Mouse (Mus musculus) hindbrain, embryonic 10.5 days (tissue): ENCODE results near the gene Sec14l5. TPM values are rescaled to one million over a fixed set of nuclear protein-coding genes. Genes with fewer than 3 reads are reported as not detected.
"Not testable (repeated sequence)": the region's sequence is repeated elsewhere in the genome, so short reads cannot be mapped to it uniquely, and the experiment has no call there.

Source experiments
- DNase-seq: peaks from one replicate; pipeline ENCODE4 v3.0.0-alpha.2; 2017; ENCODE audit warnings: low spot score
- H3K27ac ChIP-seq: fragments of 300-500 bp; sonication (generic); 2 replicates; pipeline ENCODE4 v1.5.1; 2016; ENCODE audit warnings: mild to moderate bottlenecking, moderate library complexity
- H3K27me3 ChIP-seq: fragments of 300-500 bp; sonication (generic); 2 replicates; pipeline ENCODE4 v1.6.1; 2016; ENCODE audit warnings: mild to moderate bottlenecking; ENCODE audit not compliant: poor library complexity, insufficient read depth, severe bottlenecking
- H3K36me3 ChIP-seq: fragments of 300-500 bp; sonication (generic); 2 replicates; pipeline ENCODE4 v1.6.1; 2016; ENCODE audit warnings: mild to moderate bottlenecking, moderate library complexity
- H3K4me1 ChIP-seq: fragments of 300-500 bp; sonication (generic); replicated peaks from 2 replicates; pipeline ENCODE4 v1.6.1; 2016; ENCODE audit warnings: mild to moderate bottlenecking
- H3K4me3 ChIP-seq: fragments of 300-500 bp; sonication (generic); 2 replicates; pipeline ENCODE4 v1.5.1; 2016; ENCODE audit warnings: mild to moderate bottlenecking, moderate library complexity
- H3K9me3 ChIP-seq: fragments of 300-500 bp; sonication (generic); 2 replicates; pipeline ENCODE4 v1.6.1; 2016; ENCODE audit warnings: mild to moderate bottlenecking, moderate library complexity
- WGBS: fragments of 180-500 bp; shearing (Covaris S2); methylation state at CpG from one replicate; pipeline ENCODE4 v1.1.7; 2016; 5-methylcytosine and 5-hydroxymethylcytosine counted together
- polyA plus RNA-seq: library from polyadenylated mRNA; unstranded; fragments of >200 nt; fragmentation: Nextera tagmentation; extraction: Ambion mirVana; gene quantifications from 2 replicates; pipeline ENCODE4 v1.2.1, GENCODE M21; 2016

Gene Sec14l5
- polyA plus RNA-seq, 1 experiment from 2014 or later: 0.78 TPM

GRCm38 (mm10) chr16:5203668-5204433 is 56.9 kb downstream of the Sec14l5 start, which contains the start of gene Nagpa:
Gene Nagpa, minus strand, starts transcription at chr16:5204012.
- peak; percentile 87 for DNase-seq
- no peaks in the 10 kb centered on the region for H3K9me3 ChIP-seq
- H3K27me3 ChIP-seq: peaks cover 4% of the 10 kb centered on the region
- peaks cover 9% of the 10 kb centered on the region for H3K36me3 ChIP-seq
- H3K27ac ChIP-seq: peak within 1 kb of the TSS; percentile 80
- peak within 1 kb of the TSS; percentile 92 for H3K4me3 ChIP-seq
- peaks cover 10% of the 10 kb centered on the region for H3K4me1 ChIP-seq
- 4% methylated on average over 40 of the region's 40 CpGs for WGBS

GRCm38 (mm10) chr16:5205431-5205970 is 58.6 kb downstream of the Sec14l5 start:
- Histone ChIP-seq H3K27me3 (peaks cover 4% of the 10 kb centered on the region), H3K4me3 (no peak overlapping the region), H3K4me1 (peaks cover 10% of the 10 kb centered on the region), H3K9me3 (no peaks in the 10 kb centered on the region), H3K36me3 (no peaks in the 10 kb centered on the region), H3K27ac (no peak overlapping the region)
- DNase-seq: no peak
- WGBS: 90% methylated on average over 5 of the region's 5 CpGs

GRCm38 (mm10) chr16:5206051-5206450 is 59.1 kb downstream of the Sec14l5 start:
- H3K36me3 ChIP-seq: no peaks in the 10 kb centered on the region
- 81% methylated on average over 5 of the region's 5 CpGs for WGBS
- H3K27me3 ChIP-seq: peaks cover 4% of the 10 kb centered on the region
- no peak for DNase-seq
- no peaks in the 10 kb centered on the region for H3K9me3 ChIP-seq
- no peak overlapping the region for H3K27ac ChIP-seq
- H3K4me3 ChIP-seq: no peak overlapping the region
- peaks cover 10% of the 10 kb centered on the region for H3K4me1 ChIP-seq

- Histone ChIP-seq H3K27ac (no peak overlapping the region), H3K4me1 (no peaks in the 10 kb centered on the region), H3K4me3 (no peak overlapping the region), H3K9me3 (no peaks in the 10 kb centered on the region), H3K27me3 (peaks cover 4% of the 10 kb centered on the region; the same call in 1 of the 2 replicates), H3K36me3 (no peaks in the 10 kb centered on the region)
- DNase-seq: no peak
- WGBS: 66% methylated on average over 2 of the region's 2 CpGs
Measured at GRCm38 (mm10) chr16:5210365-5210764, 63.5 kb downstream of the Sec14l5 start.

- no peaks in the 10 kb centered on the region for H3K4me1 ChIP-seq
- WGBS: 85% methylated on average over 3 of the region's 3 CpGs
Measured at GRCm38 (mm10) chr16:5212150-5212549, 65.2 kb downstream of the Sec14l5 start.

GRCm38 (mm10) chr16:5214126-5214525 is 67.2 kb downstream of the Sec14l5 start:
- Histone ChIP-seq H3K4me3 (no peak overlapping the region), H3K36me3 (no peaks in the 10 kb centered on the region), H3K9me3 (no peaks in the 10 kb centered on the region), H3K27ac (no peak overlapping the region), H3K4me1 (no peaks in the 10 kb centered on the region), H3K27me3 (0 out of 2 replicates have a peak, but pooled peaks cover 2% of the 10 kb centered on the region)
- WGBS: 89% methylated on average over 2 of the region's 2 CpGs
- DNase-seq: no peak

More at GRCm38 (mm10) chr16:5212150-5212549, 65.2 kb downstream of the Sec14l5 start:
- no peaks in the 10 kb centered on the region for H3K9me3 ChIP-seq
- no peaks in the 10 kb centered on the region for H3K36me3 ChIP-seq
- no peak for DNase-seq
- H3K27me3 ChIP-seq: peaks cover 6% of the 10 kb centered on the region; the same call in 1 of the 2 replicates
- no peak overlapping the region for H3K4me3 ChIP-seq
- no peak overlapping the region for H3K27ac ChIP-seq

- WGBS: 71% methylated on average over 6 of the region's 6 CpGs
- no peak overlapping the region for H3K4me3 ChIP-seq
Measured at GRCm38 (mm10) chr16:5216686-5217085, 69.8 kb downstream of the Sec14l5 start.

GRCm38 (mm10) chr16:5217341-5218133 is 70.6 kb downstream of the Sec14l5 start:
- Histone ChIP-seq H3K27ac (no peak overlapping the region), H3K4me3 (no peak overlapping the region), H3K27me3 (0 out of 2 replicates have a peak, but pooled peaks cover 2% of the 10 kb centered on the region), H3K9me3 (no peaks in the 10 kb centered on the region), H3K4me1 (no peaks in the 10 kb centered on the region), H3K36me3 (no peaks in the 10 kb centered on the region)
- no peak for DNase-seq
- WGBS: 69% methylated on average over 5 of the region's 5 CpGs

More at GRCm38 (mm10) chr16:5216686-5217085, 69.8 kb downstream of the Sec14l5 start:
- no peaks in the 10 kb centered on the region for H3K9me3 ChIP-seq
- DNase-seq: no peak
- H3K27ac ChIP-seq: no peak overlapping the region
- 0 out of 2 replicates have a peak, but pooled peaks cover 2% of the 10 kb centered on the region for H3K27me3 ChIP-seq
- H3K4me1 ChIP-seq: no peaks in the 10 kb centered on the region
- H3K36me3 ChIP-seq: no peaks in the 10 kb centered on the region

- Histone ChIP-seq H3K27me3 (0 out of 2 replicates have a peak, but pooled peaks cover 2% of the 10 kb centered on the region), H3K4me1 (no peaks in the 10 kb centered on the region), H3K36me3 (no peaks in the 10 kb centered on the region), H3K27ac (no peak overlapping the region), H3K9me3 (no peaks in the 10 kb centered on the region), H3K4me3 (no peak overlapping the region)
- DNase-seq: no peak
- WGBS: 74% methylated on average over 4 of the region's 4 CpGs
Measured at GRCm38 (mm10) chr16:5221403-5221802, 74.5 kb downstream of the Sec14l5 start.

- DNase-seq: no peak
- Histone ChIP-seq H3K4me3 (no peak within 1 kb of the TSS), H3K4me1 (no peaks in the 10 kb centered on the region), H3K27ac (no peak within 1 kb of the TSS), H3K9me3 (no peaks in the 10 kb centered on the region), H3K27me3 (no peaks in the 10 kb centered on the region), H3K36me3 (no peaks in the 10 kb centered on the region)
- 73% methylated on average over 6 of the region's 6 CpGs for WGBS
Measured at GRCm38 (mm10) chr16:5222140-5222539, 75.2 kb downstream of the Sec14l5 start, which contains the start of gene AU021092. Gene AU021092, minus strand, starts transcription at chr16:5222299.

- H3K27me3 ChIP-seq, H3K9me3 ChIP-seq, H3K36me3 ChIP-seq, DNase-seq, H3K27ac ChIP-seq, H3K4me3 ChIP-seq, H3K4me1 ChIP-seq: not testable (repeated sequence)
- 29% methylated on average over 1 of the region's 1 CpGs for WGBS
Measured at GRCm38 (mm10) chr16:5226534-5226933, 79.6 kb downstream of the Sec14l5 start.

GRCm38 (mm10) chr16:5227501-5227900 is 80.6 kb downstream of the Sec14l5 start:
- not testable (repeated sequence) for H3K4me3 ChIP-seq, H3K27ac ChIP-seq, H3K4me1 ChIP-seq, H3K9me3 ChIP-seq, H3K27me3 ChIP-seq, H3K36me3 ChIP-seq, DNase-seq
- 84% methylated on average over 19 of the region's 19 CpGs for WGBS
